Mouse (Mus musculus): ENCODE results near the gene Lnx2.

Lnx2 gene

DNA sequence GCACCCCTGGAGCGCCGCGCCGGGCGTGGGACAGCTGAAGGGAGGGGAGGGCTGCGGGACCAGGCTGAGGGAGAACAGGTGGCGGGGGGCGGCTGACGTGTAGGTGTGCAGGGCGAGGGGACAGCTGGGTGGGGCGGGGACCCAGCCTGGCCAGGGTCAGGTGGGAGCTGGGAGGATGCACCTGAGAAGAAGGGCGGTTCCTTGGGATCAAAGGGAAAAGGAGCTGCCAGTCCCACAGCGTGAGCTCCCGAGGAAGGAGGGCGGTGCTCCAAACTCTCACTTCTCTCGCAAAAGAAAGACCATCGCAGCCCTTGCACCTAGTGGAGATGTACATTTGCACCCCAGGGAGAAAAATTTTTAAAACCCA is 396 bp upstream of the Lnx2 start, which contains the start of gene Polr1d:
Gene Polr1d (plus strand): TSS at position 252 of the 367 bp plus-strand sequence.
- DNase-seq = no peak

DNA sequence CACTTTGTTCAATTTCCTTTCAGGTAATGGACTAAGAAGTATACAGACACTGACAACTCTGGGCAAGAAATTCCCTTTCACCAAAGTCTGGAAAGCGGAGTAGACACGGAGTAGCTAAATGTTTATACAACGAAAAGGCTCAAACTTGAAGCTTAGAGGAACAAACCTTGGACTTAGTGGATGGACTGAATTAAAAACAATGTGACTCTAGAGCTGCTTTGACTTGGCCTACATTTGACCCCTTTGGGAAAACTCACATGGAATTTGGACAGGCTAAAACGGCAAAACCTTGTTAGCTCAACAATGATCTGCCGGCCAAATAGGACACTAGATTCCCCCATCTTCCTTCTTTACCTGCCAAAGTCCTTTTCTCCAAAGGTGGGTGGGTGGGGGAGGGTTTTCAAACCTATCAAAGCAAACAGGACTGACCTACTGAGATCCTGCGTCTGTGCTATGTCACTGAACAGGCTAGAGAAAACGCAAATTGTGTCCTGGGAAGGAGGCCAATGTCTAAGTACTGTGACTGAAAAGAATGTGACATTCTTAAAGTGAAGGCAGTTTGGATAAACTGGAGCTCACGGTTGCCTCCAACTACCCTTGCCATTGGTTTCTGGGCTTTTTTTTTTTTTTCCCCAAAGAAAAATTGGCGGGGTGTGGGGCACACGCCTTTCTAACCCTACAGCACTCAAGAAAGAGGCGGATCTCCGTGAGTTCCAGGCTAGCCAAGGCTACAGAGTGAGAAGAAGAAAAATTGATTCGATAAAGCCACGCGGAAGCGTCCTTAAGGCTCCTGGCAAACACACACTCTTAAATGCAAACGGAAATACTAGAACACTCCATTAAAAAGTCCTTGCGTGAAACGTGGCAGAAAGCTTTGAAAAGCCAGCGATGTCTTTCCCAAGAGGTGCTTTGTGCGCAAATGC is 1.0 kb downstream of the Lnx2 start:
- DNase-seq = peak; percentile 85

DNA sequence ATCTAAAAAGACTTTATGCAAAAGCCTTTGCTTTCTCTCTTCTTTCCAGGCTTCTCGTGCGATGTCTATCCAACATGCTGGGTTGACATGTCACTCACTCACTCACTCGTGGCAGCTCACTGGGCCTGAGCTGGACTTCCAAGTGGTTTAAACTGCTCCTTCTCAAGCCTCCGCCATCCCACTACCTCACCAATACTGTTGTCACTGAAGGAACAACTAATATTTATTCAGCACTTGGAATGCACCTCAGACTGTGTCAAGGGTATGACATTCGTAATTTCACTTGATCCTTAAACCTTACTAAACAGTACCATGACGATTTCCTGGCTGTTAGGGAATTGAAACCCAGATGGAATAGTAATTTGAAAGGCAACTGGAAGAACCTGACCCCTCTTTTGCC is 2.6 kb downstream of the Lnx2 start:
- DNase-seq = peak; percentile 81

GRCm38 (mm10) chr5:147071886-147072285 is 4.5 kb downstream of the Lnx2 start:
- DNase-seq = no peak

- peak; percentile 53 for DNase-seq
These were observed 5.4 kb downstream of the Lnx2 start for GRCm38 (mm10) chr5:147070791-147071516.

GRCm38 (mm10) chr5:147068876-147069275 is 7.5 kb downstream of the Lnx2 start:
- no peak for DNase-seq

GRCm38 (mm10) chr5:147066965-147067364 is 9.4 kb downstream of the Lnx2 start:
- no peak for DNase-seq

- no peak for DNase-seq
These were observed 10.3 kb downstream of the Lnx2 start for GRCm38 (mm10) chr5:147066129-147066528.

DNA sequence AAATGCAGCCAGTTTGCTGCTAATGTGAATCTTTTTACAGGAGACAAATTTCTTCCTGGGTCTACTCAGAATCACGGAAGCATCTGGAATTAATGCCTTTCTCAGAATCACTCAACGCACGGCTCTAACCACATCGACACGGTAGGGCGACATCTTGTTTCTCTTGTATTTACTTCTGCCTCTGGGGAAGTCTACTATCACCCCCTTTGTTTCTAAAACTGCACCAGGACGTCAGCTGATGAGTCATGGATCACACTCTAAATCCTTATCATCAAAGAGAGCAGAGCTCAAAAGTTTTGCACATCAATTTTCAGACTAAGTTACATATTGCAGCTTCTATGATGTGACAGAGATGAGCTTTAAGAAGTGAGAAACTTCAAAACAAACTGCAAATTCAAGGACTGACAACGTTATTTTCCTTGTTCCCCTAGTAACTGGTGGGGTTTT is 13.1 kb downstream of the Lnx2 start:
- DNase-seq = no peak

GRCm38 (mm10) chr5:147060024-147060423 is 16.4 kb downstream of the Lnx2 start:
- DNase-seq = no peak

DNA sequence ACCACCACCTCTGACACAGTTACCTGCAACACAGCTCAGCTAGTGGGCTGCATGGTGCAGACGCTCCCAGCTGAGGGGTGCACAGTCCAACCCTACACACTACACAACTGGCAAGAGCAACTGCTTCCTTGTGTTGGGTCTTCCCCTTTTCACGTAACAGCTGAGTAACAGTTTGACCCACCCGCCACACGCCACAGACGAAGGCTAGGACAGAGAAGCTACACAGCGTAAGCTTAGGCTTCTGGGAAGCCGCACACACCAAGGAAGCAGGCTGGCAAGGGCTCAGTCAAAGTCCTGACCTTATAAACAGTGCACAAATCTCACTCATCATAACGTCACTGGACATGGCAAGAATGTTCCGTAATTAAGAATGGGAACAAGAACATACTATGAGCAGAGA is 17.1 kb downstream of the Lnx2 start:
- peak; percentile 70 for DNase-seq

- DNase-seq = no peak
These were observed 17.7 kb downstream of the Lnx2 start for GRCm38 (mm10) chr5:147058661-147059060.

DNA sequence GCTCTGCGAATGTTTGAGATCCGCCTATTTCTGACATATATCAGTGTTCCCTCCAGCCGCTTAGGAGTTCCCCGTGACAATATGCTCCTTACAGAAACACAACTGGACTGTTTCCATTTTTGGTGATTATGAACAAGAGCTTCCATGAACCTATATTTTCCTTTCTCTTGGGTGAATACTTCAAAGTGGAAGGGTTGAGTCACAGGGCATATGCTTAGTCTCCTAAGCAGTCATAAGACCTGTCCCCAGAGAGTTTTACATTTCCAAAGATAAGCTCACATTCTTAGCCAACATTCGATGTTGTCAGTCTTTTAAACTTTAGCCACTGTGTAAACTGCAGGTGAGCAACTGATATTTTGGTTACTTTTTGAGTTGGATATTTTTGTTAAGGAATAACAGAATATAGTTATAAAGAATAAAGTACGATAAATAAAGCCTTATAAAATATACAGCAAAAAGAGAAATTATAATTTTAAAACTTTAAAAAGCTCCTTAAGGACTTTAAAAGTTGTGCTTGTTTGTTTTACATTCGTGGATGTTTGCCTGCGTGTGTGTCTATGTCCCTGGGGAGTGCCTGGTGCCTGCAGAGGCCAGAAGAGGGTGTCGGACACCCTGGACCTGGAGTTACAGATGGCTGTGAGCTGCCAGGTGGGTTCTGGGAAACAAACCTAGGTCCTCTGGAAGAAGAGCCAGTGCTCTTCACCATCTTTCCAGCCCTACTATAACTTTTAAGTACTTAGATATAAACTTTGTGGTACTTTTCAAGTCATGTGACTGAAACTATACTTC is 18.6 kb downstream of the Lnx2 start:
- DNase-seq = no peak

- DNase-seq = no peak
These were observed 19.6 kb downstream of the Lnx2 start for GRCm38 (mm10) chr5:147056712-147057290.

GRCm38 (mm10) chr5:147055572-147056245 is 20.7 kb downstream of the Lnx2 start:
- no peak for DNase-seq

DNA sequence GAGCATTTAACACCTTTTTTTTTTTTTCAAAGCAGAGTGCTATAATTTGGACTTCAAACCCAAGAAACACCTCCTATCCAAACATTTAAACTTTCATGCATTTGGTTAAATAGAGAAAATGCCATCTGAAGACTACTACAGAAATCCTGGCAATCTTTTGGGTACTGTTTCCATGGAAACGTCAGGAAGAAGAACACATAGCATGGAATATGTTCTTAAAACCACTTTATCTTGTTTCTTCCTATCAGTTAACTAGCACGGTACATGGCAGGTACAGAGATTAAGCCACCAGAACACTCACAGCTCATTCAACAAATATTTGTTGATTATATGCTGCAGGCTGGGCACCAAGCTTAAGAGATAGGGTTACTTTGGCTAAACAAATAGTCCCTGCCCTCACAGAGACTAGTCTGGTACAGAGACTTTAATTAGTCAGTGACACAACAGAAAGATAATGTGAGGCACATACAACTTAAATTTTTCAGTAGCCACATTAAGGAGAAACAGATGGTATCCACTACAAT is 21.6 kb downstream of the Lnx2 start:
- DNase-seq = no peak

DNA sequence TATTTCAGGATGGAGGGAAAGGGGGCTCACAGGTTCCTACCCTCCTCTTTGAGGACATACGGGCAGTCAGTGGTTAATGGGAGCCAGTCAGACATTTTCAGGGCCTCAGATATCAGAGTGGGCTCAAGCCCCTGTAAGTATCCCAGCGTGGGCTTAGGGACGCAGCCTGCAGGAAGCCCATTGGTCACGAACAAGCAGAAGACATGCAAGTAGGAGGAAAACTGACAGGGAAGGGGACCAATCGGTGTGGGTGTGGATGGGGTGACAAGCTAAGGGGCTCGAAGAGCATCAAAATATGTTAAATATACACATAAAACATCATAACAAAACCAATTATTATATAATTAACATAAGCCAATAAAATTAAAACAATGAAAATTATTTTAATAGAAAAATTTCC is 22.1 kb downstream of the Lnx2 start:
- DNase-seq = no peak

DNA sequence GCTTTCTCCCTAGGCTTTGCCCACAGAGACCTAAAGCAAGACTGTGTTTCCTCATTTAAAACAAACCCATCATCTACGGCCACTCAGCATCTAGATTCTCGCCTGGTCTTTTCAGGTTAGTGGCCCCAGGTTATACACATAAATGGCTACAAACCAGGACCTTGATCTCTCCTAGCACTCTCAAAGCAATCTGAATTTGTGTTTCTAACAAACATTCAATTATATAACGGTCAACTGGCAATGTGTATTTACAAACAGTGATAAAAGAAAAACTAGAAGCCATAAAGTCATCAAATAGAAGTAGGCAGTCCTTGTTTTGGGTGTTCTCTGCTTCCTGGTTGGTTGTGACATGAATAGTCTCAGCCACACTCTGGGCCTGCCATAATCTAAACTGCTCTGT is 22.9 kb downstream of the Lnx2 start:
- DNase-seq = no peak

GRCm38 (mm10) chr5:147053071-147053470 is 23.3 kb downstream of the Lnx2 start:
- no peak for DNase-seq

DNA sequence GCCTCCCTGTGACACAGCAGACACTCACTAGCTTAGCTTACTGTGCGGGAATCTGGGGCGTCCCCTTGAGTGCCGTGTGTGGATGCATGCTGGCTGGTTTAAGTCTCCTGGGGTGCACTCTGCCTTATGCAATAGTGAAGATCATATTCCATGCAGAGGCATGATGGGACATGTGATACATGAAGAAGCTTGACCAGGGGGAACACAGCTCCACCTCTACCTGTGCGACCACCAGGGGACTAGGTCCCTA is 24.2 kb downstream of the Lnx2 start:
- no peak for DNase-seq

DNA sequence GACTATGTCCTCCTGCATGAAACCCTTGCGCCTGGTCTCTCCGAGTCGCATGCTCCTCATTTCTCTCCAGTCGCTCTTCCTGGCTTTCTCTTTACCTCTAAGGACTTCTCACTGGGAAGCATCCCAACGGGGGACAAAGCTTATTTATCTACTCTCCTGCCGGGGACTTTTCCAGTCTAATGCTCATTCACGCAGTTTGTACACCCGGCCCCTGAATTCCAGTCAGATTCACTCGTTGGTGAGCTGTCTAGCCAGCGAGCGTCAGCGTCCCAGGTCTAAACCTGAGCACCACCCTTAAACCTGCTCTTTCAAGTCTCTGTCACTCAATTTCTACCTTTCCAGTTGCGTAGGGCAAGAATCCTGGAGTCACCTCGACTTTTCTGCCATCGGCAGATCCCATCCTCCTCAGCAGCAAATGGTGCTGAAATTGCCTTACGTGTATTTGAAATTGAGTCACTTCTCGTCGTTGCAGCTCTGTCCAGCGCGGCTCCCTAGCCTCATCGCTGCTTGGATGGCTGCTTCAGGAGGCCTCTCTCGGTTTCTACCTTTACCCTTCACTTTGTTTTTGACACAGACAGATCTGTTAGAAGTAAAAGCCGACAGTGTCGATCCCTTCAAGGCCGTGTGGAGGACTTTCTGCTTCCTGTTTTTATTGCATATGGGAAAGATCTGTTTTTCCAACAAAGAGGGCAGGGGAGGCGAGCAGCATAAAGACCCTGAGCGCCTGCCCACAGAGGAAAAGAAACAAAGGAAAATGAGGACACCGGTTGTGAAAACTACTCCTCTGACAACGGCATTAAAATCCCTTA is 24.7 kb downstream of the Lnx2 start:
- no peak for DNase-seq
